Mouse (Mus musculus) forebrain, embryonic 13.5 days (tissue): ENCODE results near the gene Hoxc13. TPM values are rescaled to one million over a fixed set of nuclear protein-coding genes. Genes with fewer than 3 reads are reported as not detected.

Source experiments
- ATAC-seq: fragments of 200-750 bp; cut with Nextera tagmentation; 2 replicates; pipeline ENCODE4 v1.8.0; 2017
- H3K27ac ChIP-seq: fragments of 300-500 bp; sonication (generic); 2 replicates; pipeline ENCODE4 v1.5.1; 2015; ENCODE audit warnings: inconsistent platforms, mild to moderate bottlenecking, moderate library complexity
- H3K27me3 ChIP-seq: fragments of 300-500 bp; sonication (generic); 2 replicates; pipeline ENCODE4 v1.6.1; 2015; ENCODE audit warnings: mild to moderate bottlenecking, inconsistent platforms
- H3K36me3 ChIP-seq: fragments of 300-500 bp; sonication (generic); 2 replicates; pipeline ENCODE4 v1.6.1; 2015; ENCODE audit warnings: mild to moderate bottlenecking, inconsistent platforms; ENCODE audit not compliant: poor library complexity, severe bottlenecking
- H3K4me1 ChIP-seq: fragments of 300-500 bp; sonication (generic); 2 replicates; pipeline ENCODE4 v1.6.1; 2015; ENCODE audit warnings: inconsistent platforms
- H3K4me2 ChIP-seq: fragments of 300-500 bp; sonication (generic); 2 replicates; pipeline ENCODE4 v1.6.1; 2015; ENCODE audit warnings: inconsistent platforms, mild to moderate bottlenecking, moderate library complexity
- H3K4me3 ChIP-seq: fragments of 300-500 bp; sonication (generic); 2 replicates; pipeline ENCODE4 v1.5.1; 2015; ENCODE audit warnings: mild to moderate bottlenecking, inconsistent platforms
- H3K9ac ChIP-seq: fragments of 300-500 bp; sonication (generic); 2 replicates; pipeline ENCODE4 v1.6.1; 2015; ENCODE audit warnings: mild to moderate bottlenecking, inconsistent platforms
- H3K9me3 ChIP-seq: fragments of 300-500 bp; sonication (generic); replicated peaks from 2 replicates; pipeline ENCODE4 v1.6.1; 2016; ENCODE audit warnings: inconsistent platforms
- WGBS: fragments of 180-500 bp; shearing (Covaris S2); methylation state at CpG from one replicate; pipeline ENCODE4 v1.1.7; 2015; 5-methylcytosine and 5-hydroxymethylcytosine counted together
- polyA plus RNA-seq: library from polyadenylated mRNA; unstranded; fragments of >200 nt; fragmentation: Nextera tagmentation; extraction: Ambion mirVana; gene quantifications from 2 replicates; pipeline ENCODE4 v1.2.1, GENCODE M21; 2015

The Hoxc13 gene
- not detected in 2 replicates for polyA plus RNA-seq

DNA sequence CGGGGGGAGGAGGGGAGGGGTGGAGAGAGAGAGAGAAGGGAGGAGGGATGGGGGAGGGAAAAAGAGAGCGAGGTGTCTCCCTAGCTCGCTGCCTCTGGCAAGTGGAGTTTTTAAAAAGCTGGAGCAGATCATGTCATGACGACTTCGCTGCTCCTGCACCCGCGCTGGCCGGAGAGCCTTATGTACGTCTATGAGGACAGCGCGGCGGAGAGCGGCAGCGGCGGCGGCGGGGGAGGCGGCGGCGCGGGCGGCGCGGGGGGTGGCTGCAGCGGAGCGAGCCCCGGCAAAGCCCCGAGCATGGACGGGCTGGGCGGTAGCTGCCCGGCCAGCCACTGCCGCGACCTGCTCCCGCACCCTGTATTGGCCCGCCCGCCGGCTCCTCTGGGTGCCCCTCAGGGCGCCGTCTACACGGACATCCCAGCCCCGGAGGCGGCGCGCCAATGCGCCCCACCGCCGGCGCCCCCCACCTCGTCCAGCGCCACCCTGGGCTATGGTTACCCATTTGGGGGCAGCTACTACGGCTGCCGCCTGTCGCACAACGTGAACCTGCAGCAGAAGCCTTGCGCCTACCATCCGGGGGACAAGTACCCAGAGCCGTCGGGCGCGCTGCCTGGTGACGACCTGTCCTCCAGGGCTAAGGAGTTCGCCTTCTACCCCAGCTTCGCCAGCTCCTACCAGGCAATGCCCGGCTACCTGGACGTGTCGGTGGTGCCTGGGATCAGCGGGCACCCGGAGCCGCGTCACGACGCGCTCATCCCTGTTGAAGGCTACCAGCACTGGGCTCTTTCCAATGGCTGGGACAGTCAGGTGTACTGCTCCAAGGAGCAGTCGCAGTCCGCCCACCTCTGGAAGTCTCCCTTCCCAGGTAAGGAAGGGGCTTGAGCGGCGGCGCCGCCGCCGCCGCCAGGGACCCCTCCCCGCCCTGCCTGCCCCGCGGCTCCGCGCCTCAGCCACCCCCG is at the start of gene Hoxc13:
TSS of gene Hoxc13 (plus strand) at position 51 of the 959 bp plus-strand sequence.
- no peaks in the 10 kb centered on the region for H3K36me3 ChIP-seq
- no peak within 1 kb of the TSS for H3K27ac ChIP-seq
- no peaks in the 10 kb centered on the region for H3K9me3 ChIP-seq
- ATAC-seq, result peak; percentile 50
- under 1% methylated on average over 53 of the region's 88 CpGs for WGBS
- no peaks in the 10 kb centered on the region for H3K4me1 ChIP-seq
- peak within 1 kb of the TSS; percentile 21 for H3K4me3 ChIP-seq
- peak within 1 kb of the TSS; percentile 43 for H3K4me2 ChIP-seq
- H3K9ac ChIP-seq, result no peak within 1 kb of the TSS
- H3K27me3 ChIP-seq, result peaks cover 99% of the 10 kb centered on the region

GRCm38 (mm10) chr15:102885803-102886202 is 35.1 kb upstream of the Hoxc13 start:
- Histone ChIP-seq H3K9ac (no peak overlapping the region), H3K4me2 (no peak overlapping the region), H3K4me1 (no peaks in the 10 kb centered on the region), H3K36me3 (no peaks in the 10 kb centered on the region), H3K27me3 (peaks cover 3% of the 10 kb centered on the region; the same call in 1 of the 2 replicates), H3K9me3 (no peaks in the 10 kb centered on the region), H3K27ac (no peak overlapping the region), H3K4me3 (no peak overlapping the region)
- ATAC-seq, result no peak
- 15% methylated on average over 1 of the region's 1 CpGs for WGBS

DNA sequence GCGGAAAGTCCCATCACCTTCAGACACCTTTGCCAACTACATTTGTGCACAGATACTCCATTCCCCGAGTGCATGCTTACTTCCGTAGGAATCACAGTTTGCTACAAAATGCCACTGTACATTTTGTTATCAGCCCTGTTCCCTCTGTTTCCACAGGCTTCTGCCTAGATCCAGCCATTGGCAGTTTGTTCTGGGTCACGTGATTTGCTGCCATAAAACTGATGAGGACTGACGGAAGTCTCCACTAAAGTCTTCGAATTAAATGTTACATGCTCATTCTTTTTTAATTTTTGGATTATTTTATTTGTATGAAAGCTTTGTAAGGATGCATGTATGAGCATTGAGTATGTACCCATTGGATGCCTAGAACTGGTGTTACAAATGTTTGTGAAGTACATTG is 25.8 kb upstream of the Hoxc13 start:
- no peak overlapping the region for H3K4me3 ChIP-seq
- ATAC-seq, result no peak
- H3K36me3 ChIP-seq, result no peaks in the 10 kb centered on the region
- H3K27ac ChIP-seq, result no peak overlapping the region
- H3K27me3 ChIP-seq, result peaks cover 33% of the 10 kb centered on the region
- H3K9ac ChIP-seq, result no peak overlapping the region
- H3K4me2 ChIP-seq, result no peak overlapping the region
- WGBS, result 95% methylated on average over 6 of the region's 6 CpGs
- H3K9me3 ChIP-seq, result no peaks in the 10 kb centered on the region
- H3K4me1 ChIP-seq, result no peaks in the 10 kb centered on the region

DNA sequence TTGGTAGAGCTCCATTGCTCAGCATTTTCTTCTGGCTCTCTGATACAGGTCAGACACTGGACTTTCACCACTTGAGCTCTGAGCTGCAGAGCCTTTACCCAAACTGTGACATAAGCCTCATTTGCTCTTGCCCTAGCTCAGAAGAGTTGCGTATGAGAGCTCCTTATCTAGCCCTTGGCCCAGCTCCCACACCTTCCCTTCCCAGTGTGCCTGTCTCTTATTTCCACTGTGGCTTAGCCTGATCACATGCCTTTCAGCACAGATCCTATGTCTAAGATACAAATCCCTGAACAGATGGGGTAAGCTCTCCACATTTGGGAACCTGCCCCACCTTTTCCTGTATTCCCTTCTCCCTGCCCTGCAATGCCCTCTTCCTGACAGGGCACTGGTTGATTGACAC is 16.0 kb upstream of the Hoxc13 start:
- WGBS, result 56% methylated on average over 1 of the region's 1 CpGs

DNA sequence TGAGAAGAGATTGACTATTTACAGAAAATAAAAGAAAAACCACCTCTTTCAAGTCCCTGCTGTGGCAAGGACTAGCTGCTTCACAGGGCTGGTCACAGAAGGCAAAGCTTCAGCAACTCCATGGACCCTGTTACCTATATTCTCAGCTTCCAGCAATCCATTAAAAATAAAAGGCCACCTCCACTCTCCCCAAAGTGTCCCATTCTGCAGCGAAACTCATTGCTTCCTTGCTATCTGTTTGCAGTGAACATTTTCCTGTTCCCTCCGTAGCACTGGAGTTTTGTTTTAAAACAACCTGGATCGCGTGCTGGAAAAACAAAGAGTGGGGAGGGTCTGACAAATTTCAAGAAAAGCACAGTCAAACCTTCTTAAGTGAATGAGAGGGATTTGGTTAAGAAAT is 11.4 kb upstream of the Hoxc13 start:
- no peaks in the 10 kb centered on the region for H3K9me3 ChIP-seq
- no peaks in the 10 kb centered on the region for H3K4me1 ChIP-seq
- no peak overlapping the region for H3K27ac ChIP-seq
- ATAC-seq, result no peak
- H3K4me2 ChIP-seq, result no peak overlapping the region
- H3K36me3 ChIP-seq, result no peaks in the 10 kb centered on the region
- peaks cover 98% of the 10 kb centered on the region for H3K27me3 ChIP-seq
- WGBS, result 2% methylated on average over 4 of the region's 4 CpGs
- H3K9ac ChIP-seq, result no peak overlapping the region
- H3K4me3 ChIP-seq, result no peak overlapping the region

More for the DNA sequence above, 16.0 kb upstream of the Hoxc13 start:
- Histone ChIP-seq H3K4me3 (no peak overlapping the region), H3K4me1 (no peaks in the 10 kb centered on the region), H3K27me3 (peaks cover 90% of the 10 kb centered on the region), H3K36me3 (no peaks in the 10 kb centered on the region), H3K9me3 (no peaks in the 10 kb centered on the region), H3K4me2 (no peak overlapping the region), H3K9ac (no peak overlapping the region), H3K27ac (no peak overlapping the region)
- no peak for ATAC-seq

DNA sequence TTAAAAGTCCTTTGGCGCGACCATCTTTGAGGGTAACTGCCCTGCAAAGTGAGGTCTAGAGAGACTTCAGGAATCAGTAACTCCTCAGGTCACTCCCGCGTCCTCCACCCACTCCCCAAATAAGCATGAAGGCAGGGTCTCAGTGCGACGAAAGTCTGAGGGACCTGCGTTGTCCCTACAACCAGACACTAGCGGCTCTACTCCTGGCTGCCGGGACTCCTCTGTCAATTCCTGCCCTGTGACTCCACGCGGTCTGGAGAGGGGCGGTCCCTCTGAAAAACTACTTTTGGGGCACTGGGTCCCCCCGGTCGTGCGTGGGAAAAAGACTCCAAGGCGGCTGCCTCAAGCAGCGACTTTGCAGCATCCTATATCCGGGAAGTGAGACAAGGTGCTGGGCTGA is 10.9 kb upstream of the Hoxc13 start:
- peaks cover 98% of the 10 kb centered on the region for H3K27me3 ChIP-seq
- ATAC-seq, result no peak
- H3K4me3 ChIP-seq, result no peak overlapping the region
- H3K9ac ChIP-seq, result no peak overlapping the region
- no peak overlapping the region for H3K4me2 ChIP-seq
- no peaks in the 10 kb centered on the region for H3K4me1 ChIP-seq
- no peak overlapping the region for H3K27ac ChIP-seq
- WGBS, result 2% methylated on average over 16 of the region's 18 CpGs
- no peaks in the 10 kb centered on the region for H3K9me3 ChIP-seq
- H3K36me3 ChIP-seq, result no peaks in the 10 kb centered on the region

- Histone ChIP-seq H3K36me3 (no peaks in the 10 kb centered on the region), H3K27me3 (peaks cover 98% of the 10 kb centered on the region), H3K4me3 (no peak overlapping the region), H3K4me2 (no peak overlapping the region), H3K27ac (no peak overlapping the region), H3K9ac (no peak overlapping the region), H3K9me3 (no peaks in the 10 kb centered on the region), H3K4me1 (no peaks in the 10 kb centered on the region)
- no peak for ATAC-seq
- WGBS, result under 1% methylated on average over 22 of the region's 22 CpGs
Observed at GRCm38 (mm10) chr15:102910496-102911095, 10.3 kb upstream of the Hoxc13 start.

- Histone ChIP-seq H3K4me3 (no peak overlapping the region), H3K4me2 (no peak overlapping the region), H3K27me3 (peaks cover 98% of the 10 kb centered on the region), H3K4me1 (no peaks in the 10 kb centered on the region), H3K36me3 (no peaks in the 10 kb centered on the region), H3K9ac (no peak overlapping the region), H3K27ac (no peak overlapping the region), H3K9me3 (no peaks in the 10 kb centered on the region)
- no peak for ATAC-seq
- under 1% methylated on average over 19 of the region's 19 CpGs for WGBS
Observed at GRCm38 (mm10) chr15:102913038-102913585, 7.8 kb upstream of the Hoxc13 start.

DNA sequence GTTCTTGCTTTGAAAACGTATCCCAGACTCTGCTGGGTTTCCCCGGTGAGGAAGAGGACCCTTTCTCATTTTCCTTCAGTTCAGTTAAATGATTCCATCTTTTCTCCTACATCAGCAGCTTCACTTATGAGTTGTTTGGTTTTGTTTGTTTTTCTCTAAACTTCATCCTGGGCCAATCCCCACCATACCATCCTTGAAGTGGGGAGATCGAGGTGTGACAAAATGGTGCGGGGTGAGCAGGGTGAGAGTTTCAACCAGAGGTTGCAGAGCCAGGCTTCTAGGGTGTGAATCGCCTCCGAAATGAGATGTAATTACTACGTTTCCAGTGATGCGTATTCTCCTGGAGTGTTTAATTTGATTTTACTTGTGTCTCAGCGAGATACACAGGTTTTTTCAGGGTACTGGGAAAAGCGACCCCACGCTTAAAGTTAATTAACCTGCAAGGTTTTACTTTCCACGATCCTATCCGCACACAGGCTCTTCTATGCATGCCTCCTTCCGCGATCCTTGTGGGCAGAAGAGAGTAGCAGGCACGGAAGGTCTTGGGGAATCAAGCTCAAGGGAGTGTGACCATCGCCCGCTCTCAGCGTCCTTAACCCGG is 2.8 kb upstream of the Hoxc13 start:
- H3K9me3 ChIP-seq, result no peaks in the 10 kb centered on the region
- no peaks in the 10 kb centered on the region for H3K36me3 ChIP-seq
- 1% methylated on average over 20 of the region's 20 CpGs for whole genome bisulfite sequencing
- no peak overlapping the region for H3K4me2 ChIP-seq
- H3K27me3 ChIP-seq, result peaks cover 99% of the 10 kb centered on the region
- H3K27ac ChIP-seq, result no peak overlapping the region
- no peak overlapping the region for H3K9ac ChIP-seq
- ATAC-seq, result no peak
- no peak overlapping the region for H3K4me3 ChIP-seq
- no peaks in the 10 kb centered on the region for H3K4me1 ChIP-seq

- H3K4me1 ChIP-seq, result no peaks in the 10 kb centered on the region
- no peak overlapping the region for H3K4me2 ChIP-seq
- H3K27me3 ChIP-seq, result peaks cover 99% of the 10 kb centered on the region
- H3K4me3 ChIP-seq, result no peak overlapping the region
- ATAC-seq, result no peak
- no peak overlapping the region for H3K9ac ChIP-seq
- H3K36me3 ChIP-seq, result no peaks in the 10 kb centered on the region
- no peaks in the 10 kb centered on the region for H3K9me3 ChIP-seq
- WGBS, result 3% methylated on average over 7 of the region's 7 CpGs
- no peak overlapping the region for H3K27ac ChIP-seq
Observed at GRCm38 (mm10) chr15:102918611-102919265, 2.2 kb upstream of the Hoxc13 start.

- ATAC-seq, result no peak
- Histone ChIP-seq H3K9me3 (no peaks in the 10 kb centered on the region), H3K9ac (no peak overlapping the region), H3K4me3 (no peak overlapping the region), H3K27me3 (peaks cover 99% of the 10 kb centered on the region), H3K27ac (no peak overlapping the region), H3K4me1 (no peaks in the 10 kb centered on the region), H3K4me2 (no peak overlapping the region), H3K36me3 (no peaks in the 10 kb centered on the region)
- WGBS, result 2% methylated on average over 12 of the region's 12 CpGs
Observed at GRCm38 (mm10) chr15:102919336-102920180, 1.3 kb upstream of the Hoxc13 start.
